ENCODE assay signal across 21 mouse cellular contexts in the genomic region with DNA sequence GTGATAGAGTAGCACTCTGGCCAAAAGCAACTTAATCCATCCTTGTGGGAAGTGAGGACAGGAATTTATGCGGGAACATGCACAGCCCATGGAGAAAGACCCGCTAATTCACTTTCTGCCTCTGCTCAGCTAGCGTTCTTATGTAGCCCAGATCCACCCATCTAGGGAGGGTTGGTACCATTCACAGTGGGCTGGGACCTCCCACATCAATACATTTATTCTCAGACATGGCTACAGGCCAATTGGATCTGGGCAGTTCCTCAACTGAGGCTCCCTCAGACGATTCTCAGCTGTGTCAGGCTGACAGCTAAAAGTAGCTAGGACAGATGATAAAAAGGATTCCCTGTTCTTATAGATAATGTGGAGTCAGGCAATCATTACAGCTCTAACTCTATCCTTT. TPM values are rescaled to one million over a fixed set of nuclear protein-coding genes. Genes with fewer than 3 reads are reported as not detected.
DNase-seq lines count a peak whose midpoint lies in the region; ATAC-seq and TF ChIP-seq lines count a peak whose summit lies in the region.
"Had no signal": no experiment of that assay in that cellular context is flagged by ENCODE, and none has a peak within 500 bp of the region (broad histone marks: within the 10 kb centered on the region; RNA-seq: fewer than 3 reads in every experiment).

No protein-coding gene starts in this region.

- ATAC-seq in hindbrain, embryonic 13.5 days (ENCODE audit: low FRiP score) = 0 out of 2 replicates have a peak, but pooled peaks have one; percentile 5
- no peak for ATAC-seq in hindbrain, embryonic 11.5 days (ENCODE audit: low FRiP score)
- ATAC-seq in liver, embryonic 15.5 days (ENCODE audit: insufficient read depth) = no peak
- ATAC-seq in liver, embryonic 12.5 days = no peak
- no peak for ATAC-seq in erythroid progenitor cell, adult 5-6 weeks (replicated peaks; ENCODE audit: low FRiP score, poor library complexity, severe bottlenecking)
- ATAC-seq: activated CD4-positive, CD25-positive, alpha-beta regulatory T cell, adult 4 months had no signal

- H3K27me3 ChIP-seq in hindbrain, embryonic 13.5 days = no peaks in the 10 kb centered on the region
- no peaks in the 10 kb centered on the region for H3K27me3 ChIP-seq in hindbrain, embryonic 11.5 days (ENCODE audit: control insufficient read depth, insufficient read depth, low read length)
- no peaks in the 10 kb centered on the region for H3K27me3 ChIP-seq in liver, embryonic 15.5 days
- no peaks in the 10 kb centered on the region for H3K27me3 ChIP-seq in liver, embryonic 12.5 days (replicated peaks)
- H3K27me3 ChIP-seq in CH12.LX (replicated peaks) = peaks cover 69% of the 10 kb centered on the region
- H3K27me3 ChIP-seq: limb, embryonic 12.5 days; megakaryocyte, embryonic 14.5 days had no signal

- H3K9ac ChIP-seq in hindbrain, embryonic 13.5 days = no peak overlapping the region
- no peak overlapping the region for H3K9ac ChIP-seq in hindbrain, embryonic 11.5 days (ENCODE audit: low read depth, low read length)
- H3K9ac ChIP-seq in liver, embryonic 15.5 days = no peak overlapping the region
- H3K9ac ChIP-seq in liver, embryonic 12.5 days = no peak overlapping the region
- no peak overlapping the region for H3K9ac ChIP-seq in CH12.LX (ENCODE audit: insufficient read depth, low read depth)
- H3K9ac ChIP-seq: limb, embryonic 12.5 days had no signal

- dilution Hi-C loops in CH12.LX (cut with MboI; ENCODE audit: extremely low pct_ligation_motif_present, extremely low pct_unique_long_range_greater_than_20kb, low sequenced_read_pairs) = no loop called here

- in situ Hi-C loops in CH12.LX (cut with MboI; ENCODE audit: low pct_ligation_motif_present, low pct_unique_long_range_greater_than_20kb, low sequenced_read_pairs) = no loop called here

- no peak for DNase-seq in hindbrain, embryonic 11.5 days (ENCODE audit: low spot score)
- no peak for DNase-seq in CH12.LX (ENCODE audit: extremely low read depth)
- DNase-seq in right cerebral cortex, postnatal 10 days (ENCODE audit: low spot score in 2 of 2) = peak; percentile 21 to 35
- no peak for DNase-seq in thymus, postnatal 14 days
- DNase-seq: B cell, adult 2 months; cerebellum, adult 9-10 months; embryo, embryonic 11 days; heart, postnatal 10 days; kidney, adult 9 months; layer of hippocampus, adult 9-11 months; thymus, adult 2 months had no signal

- no peaks in the 10 kb centered on the region for H3K79me2 ChIP-seq in CH12.LX (replicated peaks; ENCODE audit: control insufficient read depth, extremely low read depth, insufficient read depth, poor library complexity, severe bottlenecking)

- TF ChIP-seq RAD21 in CH12.LX (IDR thresholded peaks at IDR 0.05; ENCODE audit: low read depth, low read length) = no peak

- TF ChIP-seq POLR2A in CH12.LX (IDR thresholded peaks at IDR 0.05; ENCODE audit: low read depth, low read length) = no peak

- TF ChIP-seq CTCF in CH12.LX (conservative IDR thresholded peaks at IDR 0.05 in 1 of 2, IDR thresholded peaks at IDR 0.05 in 1 of 2; ENCODE audit: low read depth in 2 of 2, low read length in 2 of 2) = no peak

- no peak overlapping the region for H3K4me2 ChIP-seq in hindbrain, embryonic 13.5 days
- no peak overlapping the region for H3K4me2 ChIP-seq in hindbrain, embryonic 11.5 days (replicated peaks; ENCODE audit: low read depth, low read length)
- peak overlapping the region; percentile 6; the same call in 1 of the 2 replicates for H3K4me2 ChIP-seq in liver, embryonic 15.5 days
- H3K4me2 ChIP-seq in liver, embryonic 12.5 days = no peak overlapping the region
- H3K4me2 ChIP-seq in CH12.LX (ENCODE audit: insufficient read depth, low read depth, poor library complexity, severe bottlenecking) = 0 out of 2 replicates have a peak overlapping the region, but pooled peaks have one; percentile 8

- WGBS in hindbrain, embryonic 13.5 days = 74% methylated on average over 4 of the region's 4 CpGs
- WGBS in hindbrain, embryonic 11.5 days = 86% methylated on average over 4 of the region's 4 CpGs
- WGBS in liver, embryonic 15.5 days (ENCODE audit: insufficient replicate concordance) = 61% methylated on average over 4 of the region's 4 CpGs
- 60% methylated on average over 4 of the region's 4 CpGs for WGBS in liver, embryonic 12.5 days (ENCODE audit: insufficient replicate concordance)

- no peaks in the 10 kb centered on the region for H3K4me1 ChIP-seq in hindbrain, embryonic 13.5 days (replicated peaks)
- no peaks in the 10 kb centered on the region for H3K4me1 ChIP-seq in hindbrain, embryonic 11.5 days (replicated peaks; ENCODE audit: control insufficient read depth, insufficient read depth, low read length)
- no peaks in the 10 kb centered on the region for H3K4me1 ChIP-seq in liver, embryonic 15.5 days (replicated peaks)
- no peaks in the 10 kb centered on the region for H3K4me1 ChIP-seq in liver, embryonic 12.5 days
- H3K4me1 ChIP-seq in CH12.LX (ENCODE audit: control insufficient read depth in 1 of 2, insufficient read depth in 2 of 2) = peaks cover 0 to 5% of the 10 kb centered on the region in 2 experiments; a peak in 1 of 4 replicates
- H3K4me1 ChIP-seq: limb, embryonic 12.5 days had no signal

- TF ChIP-seq EP300 in CH12.LX (IDR thresholded peaks at IDR 0.05; ENCODE audit: low read length) = no peak

- H3K4me3 ChIP-seq in hindbrain, embryonic 13.5 days = no peak overlapping the region
- no peak overlapping the region for H3K4me3 ChIP-seq in hindbrain, embryonic 11.5 days (ENCODE audit: low read depth, low read length)
- H3K4me3 ChIP-seq in liver, embryonic 15.5 days (replicated peaks) = no peak overlapping the region
- H3K4me3 ChIP-seq in liver, embryonic 12.5 days = no peak overlapping the region
- no peak overlapping the region for H3K4me3 ChIP-seq in CH12.LX (replicated peaks in 1 of 3; ENCODE audit: low read depth in 2 of 3, low read length in 2 of 3, poor library complexity in 1 of 3)
- H3K4me3 ChIP-seq: limb, embryonic 12.5 days had no signal

- no peaks in the 10 kb centered on the region for H3K36me3 ChIP-seq in hindbrain, embryonic 13.5 days
- no peaks in the 10 kb centered on the region for H3K36me3 ChIP-seq in hindbrain, embryonic 11.5 days (ENCODE audit: control insufficient read depth, insufficient read depth, low read length)
- H3K36me3 ChIP-seq in liver, embryonic 15.5 days (replicated peaks) = no peaks in the 10 kb centered on the region
- no peaks in the 10 kb centered on the region for H3K36me3 ChIP-seq in liver, embryonic 12.5 days
- H3K36me3 ChIP-seq in CH12.LX (replicated peaks in 1 of 2; ENCODE audit: control insufficient read depth in 1 of 2, insufficient read depth in 1 of 2, low read length in 1 of 2) = no peaks in the 10 kb centered on the region
- H3K36me3 ChIP-seq: limb, embryonic 12.5 days had no signal

- no peak overlapping the region for H3K27ac ChIP-seq in hindbrain, embryonic 13.5 days
- no peak overlapping the region for H3K27ac ChIP-seq in hindbrain, embryonic 11.5 days (ENCODE audit: low read depth, low read length)
- H3K27ac ChIP-seq in liver, embryonic 15.5 days (replicated peaks) = peak overlapping the region; percentile 68; the same call in 1 of the 2 replicates
- no peak overlapping the region for H3K27ac ChIP-seq in liver, embryonic 12.5 days
- no peak overlapping the region for H3K27ac ChIP-seq in CH12.LX (ENCODE audit: insufficient read depth, low read depth)
- H3K27ac ChIP-seq: limb, embryonic 12.5 days had no signal

- no peaks in the 10 kb centered on the region for H3K9me3 ChIP-seq in hindbrain, embryonic 13.5 days
- no peaks in the 10 kb centered on the region for H3K9me3 ChIP-seq in hindbrain, embryonic 11.5 days (ENCODE audit: control insufficient read depth, low read length)
- H3K9me3 ChIP-seq in liver, embryonic 15.5 days (replicated peaks) = no peaks in the 10 kb centered on the region
- H3K9me3 ChIP-seq in liver, embryonic 12.5 days (replicated peaks) = no peaks in the 10 kb centered on the region
- H3K9me3 ChIP-seq in CH12.LX (replicated peaks; ENCODE audit: low read length) = peaks cover 4% of the 10 kb centered on the region
- H3K9me3 ChIP-seq: limb, embryonic 12.5 days had no signal

RNA-seq across cellular contexts. Expression of gene Aspa, which starts 2.0 kb away (rescaled TPM):
- polyA plus RNA-seq in hindbrain, embryonic 13.5 days (2015; fragmentation: Nextera tagmentation; extraction: Ambion mirVana) = 0.84 and 2.4 TPM in 2 replicates
- polyA plus RNA-seq in hindbrain, embryonic 11.5 days (2014; fragmentation: Nextera tagmentation; extraction: Ambion mirVana) = 0.56 and 0.97 TPM in 2 replicates
- polyA plus RNA-seq in liver, embryonic 15.5 days (2015; fragmentation: Nextera tagmentation; extraction: Ambion mirVana) = 2.6 and 3.5 TPM in 2 replicates
- 1.1 and 1.2 TPM in 2 replicates for polyA plus RNA-seq in liver, embryonic 12.5 days (2016; fragmentation: Nextera tagmentation; extraction: Ambion mirVana)
- total RNA-seq in CH12.LX (2012; rRNA removed) = not detected in 2 replicates
- not detected in 2 replicates for total RNA-seq in CH12.LX (2014; rRNA removed)
- not detected in 2 replicates for polyA plus RNA-seq in CH12.LX (2012; ENCODE audit: insufficient read length, low read depth)
- total RNA-seq in erythroid progenitor cell, adult 5-6 weeks (2015; ENCODE audit: low replicate concordance) = not detected in 2 replicates
- total RNA-seq in erythroid progenitor cell, adult 5-6 weeks (2017; ENCODE audit: low replicate concordance) = not detected in 2 replicates

RNA-seq across cellular contexts. Expression of gene Gm49340, which starts 2.2 kb away (rescaled TPM):
- not detected in 2 replicates for polyA plus RNA-seq in hindbrain, embryonic 13.5 days (2015; fragmentation: Nextera tagmentation; extraction: Ambion mirVana)
- not detected in 2 replicates for polyA plus RNA-seq in hindbrain, embryonic 11.5 days (2014; fragmentation: Nextera tagmentation; extraction: Ambion mirVana)
- 0.13 TPM in 1 of 2 replicates, not detected in the other for polyA plus RNA-seq in liver, embryonic 15.5 days (2015; fragmentation: Nextera tagmentation; extraction: Ambion mirVana)
- polyA plus RNA-seq in liver, embryonic 12.5 days (2016; fragmentation: Nextera tagmentation; extraction: Ambion mirVana) = not detected in 2 replicates
- total RNA-seq in CH12.LX (2012; rRNA removed) = not detected in 2 replicates
- not detected in 2 replicates for total RNA-seq in CH12.LX (2014; rRNA removed)
- polyA plus RNA-seq in CH12.LX (2012; ENCODE audit: insufficient read length, low read depth) = not detected in 2 replicates
- total RNA-seq in erythroid progenitor cell, adult 5-6 weeks (2015; ENCODE audit: low replicate concordance) = not detected in 2 replicates
- not detected in 2 replicates for total RNA-seq in erythroid progenitor cell, adult 5-6 weeks (2017; ENCODE audit: low replicate concordance)
- total RNA-seq: granulocyte monocyte progenitor cell, adult 5-6 weeks; heart, postnatal 10 days; MEL; neutrophil, adult 5-6 weeks had no signal
- polyA plus RNA-seq: activated CD4-positive, CD25-positive, alpha-beta regulatory T cell, adult 4 months; limb, embryonic 12.5 days; thymus, adult 2 months had no signal

RNA-seq across cellular contexts. Expression of gene Spata22, which starts 2.2 kb away (rescaled TPM):
- not detected in 2 replicates for polyA plus RNA-seq in hindbrain, embryonic 13.5 days (2015; fragmentation: Nextera tagmentation; extraction: Ambion mirVana)
- polyA plus RNA-seq in hindbrain, embryonic 11.5 days (2014; fragmentation: Nextera tagmentation; extraction: Ambion mirVana) = not detected in 2 replicates
- 2.5 and 2.8 TPM in 2 replicates for polyA plus RNA-seq in liver, embryonic 15.5 days (2015; fragmentation: Nextera tagmentation; extraction: Ambion mirVana)
- polyA plus RNA-seq in liver, embryonic 12.5 days (2016; fragmentation: Nextera tagmentation; extraction: Ambion mirVana) = 1.0 and 1.9 TPM in 2 replicates
- not detected in 2 replicates for total RNA-seq in CH12.LX (2012; rRNA removed)
- not detected in 2 replicates for total RNA-seq in CH12.LX (2014; rRNA removed)
- not detected in 2 replicates for polyA plus RNA-seq in CH12.LX (2012; ENCODE audit: insufficient read length, low read depth)
- total RNA-seq in erythroid progenitor cell, adult 5-6 weeks (2015; ENCODE audit: low replicate concordance) = not detected in 2 replicates
- not detected in 2 replicates for total RNA-seq in erythroid progenitor cell, adult 5-6 weeks (2017; ENCODE audit: low replicate concordance)
- total RNA-seq: granulocyte monocyte progenitor cell, adult 5-6 weeks; heart, postnatal 10 days; MEL; neutrophil, adult 5-6 weeks had no signal
- polyA plus RNA-seq: activated CD4-positive, CD25-positive, alpha-beta regulatory T cell, adult 4 months; limb, embryonic 12.5 days; thymus, adult 2 months had no signal

RNA-seq across cellular contexts. Expression of gene Olfr20, which starts 23.2 kb away (rescaled TPM):
- polyA plus RNA-seq in hindbrain, embryonic 13.5 days (2015; fragmentation: Nextera tagmentation; extraction: Ambion mirVana) = not detected in 2 replicates
- not detected in 2 replicates for polyA plus RNA-seq in hindbrain, embryonic 11.5 days (2014; fragmentation: Nextera tagmentation; extraction: Ambion mirVana)
- 0.25 TPM in 1 of 2 replicates, not detected in the other for polyA plus RNA-seq in liver, embryonic 15.5 days (2015; fragmentation: Nextera tagmentation; extraction: Ambion mirVana)
- not detected in 2 replicates for polyA plus RNA-seq in liver, embryonic 12.5 days (2016; fragmentation: Nextera tagmentation; extraction: Ambion mirVana)
- total RNA-seq in CH12.LX (2012; rRNA removed) (not detected in 2 replicates), CH12.LX (2014; rRNA removed) (not detected in 2 replicates)
- polyA plus RNA-seq in CH12.LX (2012; ENCODE audit: insufficient read length, low read depth) = not detected in 2 replicates
- total RNA-seq in erythroid progenitor cell, adult 5-6 weeks (2015; ENCODE audit: low replicate concordance) = not detected in 2 replicates
- not detected in 2 replicates for total RNA-seq in erythroid progenitor cell, adult 5-6 weeks (2017; ENCODE audit: low replicate concordance)
- total RNA-seq: granulocyte monocyte progenitor cell, adult 5-6 weeks; heart, postnatal 10 days; MEL; neutrophil, adult 5-6 weeks had no signal
- polyA plus RNA-seq: activated CD4-positive, CD25-positive, alpha-beta regulatory T cell, adult 4 months; limb, embryonic 12.5 days had no signal

RNA-seq across cellular contexts. Expression of gene Olfr376, which starts 43.7 kb away (rescaled TPM):
- polyA plus RNA-seq in hindbrain, embryonic 13.5 days (2015; fragmentation: Nextera tagmentation; extraction: Ambion mirVana) = not detected in 2 replicates
- not detected in 2 replicates for polyA plus RNA-seq in hindbrain, embryonic 11.5 days (2014; fragmentation: Nextera tagmentation; extraction: Ambion mirVana)
- not detected in 2 replicates for polyA plus RNA-seq in liver, embryonic 15.5 days (2015; fragmentation: Nextera tagmentation; extraction: Ambion mirVana)
- polyA plus RNA-seq in liver, embryonic 12.5 days (2016; fragmentation: Nextera tagmentation; extraction: Ambion mirVana) = not detected in 2 replicates
- total RNA-seq in CH12.LX (2012; rRNA removed) (not detected in 2 replicates), CH12.LX (2014; rRNA removed) (not detected in 2 replicates)
- not detected in 2 replicates for polyA plus RNA-seq in CH12.LX (2012; ENCODE audit: insufficient read length, low read depth)
- total RNA-seq in erythroid progenitor cell, adult 5-6 weeks (2015; ENCODE audit: low replicate concordance) = not detected in 2 replicates
- total RNA-seq in erythroid progenitor cell, adult 5-6 weeks (2017; ENCODE audit: low replicate concordance) = not detected in 2 replicates
- total RNA-seq: granulocyte monocyte progenitor cell, adult 5-6 weeks; heart, postnatal 10 days; neutrophil, adult 5-6 weeks had no signal
- polyA plus RNA-seq: activated CD4-positive, CD25-positive, alpha-beta regulatory T cell, adult 4 months; limb, embryonic 12.5 days; thymus, adult 2 months had no signal

Comparison
In these comparisons a context has a peak if more than half of its experiments do, and no peak if none do; other contexts are left out.
1. H3K4me2 ChIP-seq: peak in liver, embryonic 15.5 days (single experiment) and CH12.LX (single experiment); none in hindbrain, embryonic 13.5 days (single experiment), hindbrain, embryonic 11.5 days (single experiment) and liver, embryonic 12.5 days (single experiment).
2. DNase-seq: peak in right cerebral cortex, postnatal 10 days (2 of 2); none in hindbrain, embryonic 11.5 days (single experiment), CH12.LX (single experiment) and thymus, postnatal 14 days (single experiment).